Mouse (Mus musculus): Measurements from ENCODE around the gene Cplx2. TPM values are rescaled to one million over a fixed set of nuclear protein-coding genes. Genes with fewer than 3 reads are reported as not detected.
A peak's percentile ranks its signal among the peaks of the same experiment; 100 is the strongest.

The Cplx2 gene
- polyA plus RNA-seq, 1 experiment from 2014 or later, result 14.7 TPM

GRCm38 (mm10) chr13:54372665-54373064 lies 1.5 kb downstream of the Cplx2 start:
- WGBS, result 2% methylated on average over 11 of the region's 16 CpGs
- no peak overlapping the region for H3K27ac ChIP-seq (replicated peaks)

GRCm38 (mm10) chr13:54374106-54374706 lies 3.1 kb downstream of the Cplx2 start:
- WGBS, result 26% methylated on average over 9 of the region's 9 CpGs
- Histone ChIP-seq H3K9ac (no peak overlapping the region), H3K27me3 (peaks cover 14% of the 10 kb centered on the region), H3K27ac (replicated peaks) (no peak overlapping the region), H3K4me2 (no peak overlapping the region), H3K9me3 (no peaks in the 10 kb centered on the region), H3K4me3 (no peak overlapping the region), H3K4me1 (replicated peaks) (peaks cover 51% of the 10 kb centered on the region), H3K36me3 (no peaks in the 10 kb centered on the region)
- no peak for ATAC-seq (ENCODE audit: low read depth)

More at GRCm38 (mm10) chr13:54372665-54373064, 1.5 kb downstream of the Cplx2 start:
- Histone ChIP-seq H3K4me3 (peak overlapping the region; percentile 45), H3K36me3 (no peaks in the 10 kb centered on the region), H3K9me3 (no peaks in the 10 kb centered on the region), H3K9ac (peak overlapping the region; percentile 73; the same call in 1 of the 2 replicates), H3K4me1 (replicated peaks) (peaks cover 56% of the 10 kb centered on the region), H3K4me2 (peak overlapping the region; percentile 75), H3K27me3 (peaks cover 14% of the 10 kb centered on the region)
- ATAC-seq (ENCODE audit: low read depth), result no peak

GRCm38 (mm10) chr13:54375497-54376495 lies 4.6 kb downstream of the Cplx2 start:
- H3K36me3 ChIP-seq, result 0 out of 2 replicates have a peak, but pooled peaks cover 7% of the 10 kb centered on the region
- ATAC-seq (ENCODE audit: low read depth), result no peak
- peaks cover under 1% of the 10 kb centered on the region; the same call in 1 of the 2 replicates for H3K27me3 ChIP-seq
- no peaks in the 10 kb centered on the region for H3K9me3 ChIP-seq
- 77% methylated on average over 11 of the region's 11 CpGs for WGBS
- no peak overlapping the region for H3K4me3 ChIP-seq
- H3K4me1 ChIP-seq (replicated peaks), result peaks cover 42% of the 10 kb centered on the region
- no peak overlapping the region for H3K4me2 ChIP-seq
- no peak overlapping the region for H3K27ac ChIP-seq (replicated peaks)
- H3K9ac ChIP-seq, result no peak overlapping the region

- 88% methylated on average over 7 of the region's 7 CpGs for WGBS
- no peaks in the 10 kb centered on the region; the same call in 1 of the 2 replicates for H3K27me3 ChIP-seq
- H3K4me3 ChIP-seq, result no peak overlapping the region
- no peaks in the 10 kb centered on the region for H3K9me3 ChIP-seq
- no peak overlapping the region for H3K9ac ChIP-seq
- no peak overlapping the region for H3K4me2 ChIP-seq
- 0 out of 2 replicates have a peak, but pooled peaks cover 9% of the 10 kb centered on the region for H3K36me3 ChIP-seq
- no peak for ATAC-seq (ENCODE audit: low read depth)
- 0 out of 2 replicates have a peak overlapping the region, but pooled peaks have one; percentile 13 for H3K27ac ChIP-seq (replicated peaks)
- peaks cover 33% of the 10 kb centered on the region for H3K4me1 ChIP-seq (replicated peaks)
Measured at GRCm38 (mm10) chr13:54376736-54377135, 5.6 kb downstream of the Cplx2 start.

- no peak overlapping the region for H3K9ac ChIP-seq
- WGBS, result 66% methylated on average over 3 of the region's 3 CpGs
- H3K36me3 ChIP-seq, result 0 out of 2 replicates have a peak, but pooled peaks cover 9% of the 10 kb centered on the region
- H3K27ac ChIP-seq (replicated peaks), result no peak overlapping the region
- H3K4me1 ChIP-seq (replicated peaks), result peaks cover 21% of the 10 kb centered on the region
- H3K9me3 ChIP-seq, result no peaks in the 10 kb centered on the region
- H3K4me2 ChIP-seq, result no peak overlapping the region
- no peak overlapping the region for H3K4me3 ChIP-seq
- no peaks in the 10 kb centered on the region; the same call in 1 of the 2 replicates for H3K27me3 ChIP-seq
- no peak for ATAC-seq (ENCODE audit: low read depth)
Measured at GRCm38 (mm10) chr13:54378051-54378450, 6.9 kb downstream of the Cplx2 start.

- Histone ChIP-seq H3K4me2 (no peak overlapping the region), H3K36me3 (0 out of 2 replicates have a peak, but pooled peaks cover 9% of the 10 kb centered on the region), H3K4me1 (replicated peaks) (peaks cover 16% of the 10 kb centered on the region), H3K27ac (replicated peaks) (no peak overlapping the region), H3K9ac (no peak overlapping the region), H3K4me3 (no peak overlapping the region), H3K27me3 (no peaks in the 10 kb centered on the region), H3K9me3 (no peaks in the 10 kb centered on the region)
- WGBS, result 86% methylated on average over 5 of the region's 5 CpGs
- ATAC-seq (ENCODE audit: low read depth), result no peak
Measured at GRCm38 (mm10) chr13:54380421-54380820, 9.3 kb downstream of the Cplx2 start.

- Histone ChIP-seq H3K9ac (no peak overlapping the region), H3K9me3 (no peaks in the 10 kb centered on the region), H3K36me3 (0 out of 2 replicates have a peak, but pooled peaks cover 9% of the 10 kb centered on the region), H3K27me3 (no peaks in the 10 kb centered on the region), H3K4me2 (no peak overlapping the region), H3K4me1 (replicated peaks) (peaks cover 15% of the 10 kb centered on the region), H3K4me3 (no peak overlapping the region), H3K27ac (replicated peaks) (no peak overlapping the region)
- no peak for ATAC-seq (ENCODE audit: low read depth)
- 86% methylated on average over 8 of the region's 8 CpGs for WGBS
Measured at GRCm38 (mm10) chr13:54381396-54381795, 10.2 kb downstream of the Cplx2 start.

GRCm38 (mm10) chr13:54383531-54383930 lies 12.4 kb downstream of the Cplx2 start:
- WGBS, result 79% methylated on average over 5 of the region's 5 CpGs
- no peaks in the 10 kb centered on the region for H3K9me3 ChIP-seq
- H3K9ac ChIP-seq, result no peak overlapping the region
- no peak for ATAC-seq (ENCODE audit: low read depth)
- 0 out of 2 replicates have a peak, but pooled peaks cover 9% of the 10 kb centered on the region for H3K36me3 ChIP-seq
- no peak overlapping the region for H3K27ac ChIP-seq (replicated peaks)
- no peak overlapping the region for H3K4me3 ChIP-seq
- no peaks in the 10 kb centered on the region for H3K27me3 ChIP-seq
- H3K4me1 ChIP-seq (replicated peaks), result peaks cover 22% of the 10 kb centered on the region
- H3K4me2 ChIP-seq, result no peak overlapping the region

- peak; percentile 57; the same call in 1 of the 2 replicates for ATAC-seq (ENCODE audit: low read depth)
- peak overlapping the region; percentile 39 for H3K4me2 ChIP-seq
- no peaks in the 10 kb centered on the region for H3K27me3 ChIP-seq
- 0 out of 2 replicates have a peak overlapping the region, but pooled peaks have one; percentile 5 for H3K27ac ChIP-seq (replicated peaks)
- peaks cover 23% of the 10 kb centered on the region for H3K4me1 ChIP-seq (replicated peaks)
- 0 out of 2 replicates have a peak, but pooled peaks cover 9% of the 10 kb centered on the region for H3K36me3 ChIP-seq
- no peaks in the 10 kb centered on the region for H3K9me3 ChIP-seq
- 24% methylated on average over 5 of the region's 5 CpGs for WGBS
- no peak overlapping the region for H3K4me3 ChIP-seq
- peak overlapping the region; percentile 55; the same call in 1 of the 2 replicates for H3K9ac ChIP-seq
Measured at GRCm38 (mm10) chr13:54384518-54384917, 13.4 kb downstream of the Cplx2 start.

GRCm38 (mm10) chr13:54385008-54386004 lies 14.2 kb downstream of the Cplx2 start:
- Histone ChIP-seq H3K9ac (peak overlapping the region; percentile 55; the same call in 1 of the 2 replicates), H3K27ac (replicated peaks) (peak overlapping the region; percentile 29; the same call in 1 of the 2 replicates), H3K27me3 (no peaks in the 10 kb centered on the region), H3K4me2 (peak overlapping the region; percentile 39), H3K9me3 (no peaks in the 10 kb centered on the region), H3K4me3 (no peak overlapping the region), H3K4me1 (replicated peaks) (peaks cover 30% of the 10 kb centered on the region), H3K36me3 (0 out of 2 replicates have a peak, but pooled peaks cover 7% of the 10 kb centered on the region)
- 42% methylated on average over 19 of the region's 19 CpGs for WGBS
- 0 out of 2 replicates have a peak, but pooled peaks have one; percentile 7 for ATAC-seq (ENCODE audit: low read depth)
